Mouse (Mus musculus): ENCODE results near the gene 4921517D22Rik. TPM values are rescaled to one million over a fixed set of nuclear protein-coding genes. Genes with fewer than 3 reads are reported as not detected.

4921517D22Rik gene
- polyA plus RNA-seq, 1 experiment from 2014 or later = not detected

DNA sequence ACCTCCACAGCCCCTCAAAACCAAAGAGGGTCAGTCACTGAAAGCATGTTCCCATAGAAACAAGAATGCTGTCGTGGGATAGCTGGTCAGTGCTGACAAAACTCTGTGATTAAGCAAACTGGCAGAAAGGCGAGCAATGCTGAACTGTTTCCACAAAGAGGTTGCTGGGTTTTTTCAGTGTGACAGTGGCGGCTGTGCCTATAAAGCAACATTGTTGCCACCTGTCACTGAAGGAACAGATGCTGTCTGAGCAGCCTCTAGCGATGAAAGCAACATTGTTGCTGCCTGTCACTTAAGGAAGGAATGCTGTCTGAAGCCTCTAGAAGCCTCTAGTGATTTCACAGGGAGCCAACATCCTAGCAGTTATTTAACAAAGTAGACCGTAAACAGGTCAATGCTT, 41.3 kb downstream of the 4921517D22Rik start:
- H3K4me1 ChIP-seq (ENCODE audit: control insufficient read depth, insufficient read depth, low read length) = peaks cover 28% of the 10 kb centered on the region
- H3K27me3 ChIP-seq (ENCODE audit: control insufficient read depth, insufficient read depth, low read length) = no peaks in the 10 kb centered on the region
- no peak overlapping the region; the same call in 1 of the 2 replicates for H3K27ac ChIP-seq (ENCODE audit: low read depth, low read length)
- H3K9me3 ChIP-seq (replicated peaks; ENCODE audit: control insufficient read depth, low read length) = no peaks in the 10 kb centered on the region
- no peak overlapping the region for H3K4me3 ChIP-seq (ENCODE audit: low read depth, low read length)
- peaks cover 4% of the 10 kb centered on the region; the same call in 1 of the 2 replicates for H3K36me3 ChIP-seq (ENCODE audit: control insufficient read depth, insufficient read depth, low read length)
- no peak overlapping the region for H3K4me2 ChIP-seq
- H3K9ac ChIP-seq (ENCODE audit: low read depth, low read length) = no peak overlapping the region
- 45% methylated on average over 5 of the region's 5 CpGs for WGBS (ENCODE audit: insufficient replicate concordance)
- no peak for ATAC-seq (replicated peaks; ENCODE audit: insufficient number of reproducible peaks, low FRiP score, low TSS enrichment)

DNA sequence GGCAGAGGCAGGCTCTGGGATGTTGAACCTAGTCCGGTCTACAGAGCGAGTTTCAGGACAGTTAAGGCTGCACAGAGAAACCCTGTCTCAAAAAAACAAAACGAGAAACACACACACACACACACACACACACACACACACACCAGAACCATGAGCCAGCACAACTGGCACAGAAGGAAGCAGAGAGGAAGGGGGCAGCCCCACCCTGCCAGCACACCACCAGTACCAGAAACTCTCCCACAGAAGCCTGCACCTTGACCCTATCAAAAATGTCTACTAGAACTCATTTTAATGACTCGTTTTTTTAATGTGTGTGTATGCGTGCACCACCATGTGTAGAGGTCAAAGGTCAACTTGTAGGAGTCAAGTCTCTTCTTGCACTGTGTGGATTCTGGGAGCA, 44.1 kb downstream of the 4921517D22Rik start:
- H3K9me3 ChIP-seq (replicated peaks; ENCODE audit: control insufficient read depth, low read length) = no peaks in the 10 kb centered on the region
- peaks cover 48% of the 10 kb centered on the region for H3K4me1 ChIP-seq (ENCODE audit: control insufficient read depth, insufficient read depth, low read length)
- H3K4me3 ChIP-seq (ENCODE audit: low read depth, low read length) = no peak overlapping the region
- H3K9ac ChIP-seq (ENCODE audit: low read depth, low read length) = no peak overlapping the region
- no peaks in the 10 kb centered on the region for H3K27me3 ChIP-seq (ENCODE audit: control insufficient read depth, insufficient read depth, low read length)
- H3K27ac ChIP-seq (ENCODE audit: low read depth, low read length) = no peak overlapping the region
- WGBS (ENCODE audit: insufficient replicate concordance) = 80% methylated on average over 5 of the region's 5 CpGs
- H3K4me2 ChIP-seq = no peak overlapping the region
- ATAC-seq (replicated peaks; ENCODE audit: insufficient number of reproducible peaks, low FRiP score, low TSS enrichment) = no peak
- H3K36me3 ChIP-seq (ENCODE audit: control insufficient read depth, insufficient read depth, low read length) = peaks cover 4% of the 10 kb centered on the region; the same call in 1 of the 2 replicates

- no peak for ATAC-seq (replicated peaks; ENCODE audit: insufficient number of reproducible peaks, low FRiP score, low TSS enrichment)
- H3K4me2 ChIP-seq = no peak overlapping the region
- 81% methylated on average over 6 of the region's 6 CpGs for WGBS (ENCODE audit: insufficient replicate concordance)
- no peaks in the 10 kb centered on the region for H3K27me3 ChIP-seq (ENCODE audit: control insufficient read depth, insufficient read depth, low read length)
- no peaks in the 10 kb centered on the region for H3K9me3 ChIP-seq (replicated peaks; ENCODE audit: control insufficient read depth, low read length)
- peaks cover 44% of the 10 kb centered on the region for H3K4me1 ChIP-seq (ENCODE audit: control insufficient read depth, insufficient read depth, low read length)
- H3K4me3 ChIP-seq (ENCODE audit: low read depth, low read length) = no peak overlapping the region
- H3K27ac ChIP-seq (ENCODE audit: low read depth, low read length) = no peak overlapping the region
- H3K36me3 ChIP-seq (ENCODE audit: control insufficient read depth, insufficient read depth, low read length) = peaks cover 4% of the 10 kb centered on the region; the same call in 1 of the 2 replicates
- H3K9ac ChIP-seq (ENCODE audit: low read depth, low read length) = no peak overlapping the region
Observed at GRCm38 (mm10) chr13:59648598-59648997, 45.3 kb downstream of the 4921517D22Rik start.

GRCm38 (mm10) chr13:59647484-59647883, 46.4 kb downstream of the 4921517D22Rik start:
- Histone ChIP-seq H3K9ac (ENCODE audit: low read depth, low read length) (no peak overlapping the region), H3K36me3 (ENCODE audit: control insufficient read depth, insufficient read depth, low read length) (peaks cover 4% of the 10 kb centered on the region; the same call in 1 of the 2 replicates), H3K27ac (ENCODE audit: low read depth, low read length) (0 out of 2 replicates have a peak overlapping the region, but pooled peaks have one; percentile 35), H3K4me2 (no peak overlapping the region), H3K27me3 (ENCODE audit: control insufficient read depth, insufficient read depth, low read length) (no peaks in the 10 kb centered on the region), H3K4me1 (ENCODE audit: control insufficient read depth, insufficient read depth, low read length) (peaks cover 34% of the 10 kb centered on the region), H3K9me3 (replicated peaks; ENCODE audit: control insufficient read depth, low read length) (no peaks in the 10 kb centered on the region), H3K4me3 (ENCODE audit: low read depth, low read length) (no peak overlapping the region)
- no peak for ATAC-seq (replicated peaks; ENCODE audit: insufficient number of reproducible peaks, low FRiP score, low TSS enrichment)
- 78% methylated on average over 6 of the region's 6 CpGs for WGBS (ENCODE audit: insufficient replicate concordance)

DNA sequence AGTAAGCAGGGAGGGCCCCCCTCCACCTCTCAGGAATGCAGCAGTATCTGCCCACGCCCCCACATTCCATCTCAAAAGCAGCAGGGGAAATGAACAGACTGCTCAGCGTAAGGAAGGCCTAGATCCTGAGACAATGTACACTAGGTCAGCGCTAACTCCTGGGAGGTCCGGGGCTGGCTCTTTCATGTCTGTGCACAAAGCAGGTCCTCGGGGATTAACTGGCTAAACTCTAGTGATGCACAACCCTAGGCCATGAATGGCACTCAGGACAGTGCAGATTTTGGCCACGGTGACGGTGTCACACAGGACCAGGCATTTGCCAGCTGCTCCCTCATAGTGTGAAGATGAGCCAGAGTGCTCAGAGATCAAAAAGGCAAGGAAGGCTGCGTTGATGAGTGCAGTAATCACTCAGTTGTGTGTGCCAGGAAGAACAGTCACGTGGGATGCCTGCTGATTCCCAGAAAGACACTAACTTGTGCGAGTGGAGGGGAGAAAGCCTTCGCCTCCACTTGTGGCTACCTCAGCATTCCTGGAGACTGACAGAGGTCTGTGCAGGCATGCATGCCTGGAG, 47.1 kb downstream of the 4921517D22Rik start:
- ATAC-seq (replicated peaks; ENCODE audit: insufficient number of reproducible peaks, low FRiP score, low TSS enrichment) = no peak
- Histone ChIP-seq H3K4me1 (ENCODE audit: control insufficient read depth, insufficient read depth, low read length) (peaks cover 29% of the 10 kb centered on the region), H3K4me2 (no peak overlapping the region), H3K4me3 (ENCODE audit: low read depth, low read length) (no peak overlapping the region), H3K27ac (ENCODE audit: low read depth, low read length) (peak overlapping the region; percentile 35; the same call in 1 of the 2 replicates), H3K36me3 (ENCODE audit: control insufficient read depth, insufficient read depth, low read length) (peaks cover 4% of the 10 kb centered on the region; the same call in 1 of the 2 replicates), H3K9me3 (replicated peaks; ENCODE audit: control insufficient read depth, low read length) (no peaks in the 10 kb centered on the region), H3K27me3 (ENCODE audit: control insufficient read depth, insufficient read depth, low read length) (no peaks in the 10 kb centered on the region), H3K9ac (ENCODE audit: low read depth, low read length) (0 out of 2 replicates have a peak overlapping the region, but pooled peaks have one; percentile 28)
- 56% methylated on average over 11 of the region's 11 CpGs for WGBS (ENCODE audit: insufficient replicate concordance)

GRCm38 (mm10) chr13:59645491-59645890, 48.4 kb downstream of the 4921517D22Rik start:
- H3K9ac ChIP-seq (ENCODE audit: low read depth, low read length) = no peak overlapping the region
- no peak overlapping the region for H3K27ac ChIP-seq (ENCODE audit: low read depth, low read length)
- no peak overlapping the region for H3K4me2 ChIP-seq
- no peaks in the 10 kb centered on the region for H3K27me3 ChIP-seq (ENCODE audit: control insufficient read depth, insufficient read depth, low read length)
- WGBS (ENCODE audit: insufficient replicate concordance) = 73% methylated on average over 3 of the region's 3 CpGs
- peaks cover 38% of the 10 kb centered on the region for H3K4me1 ChIP-seq (ENCODE audit: control insufficient read depth, insufficient read depth, low read length)
- no peaks in the 10 kb centered on the region for H3K9me3 ChIP-seq (replicated peaks; ENCODE audit: control insufficient read depth, low read length)
- ATAC-seq (replicated peaks; ENCODE audit: insufficient number of reproducible peaks, low FRiP score, low TSS enrichment) = no peak
- H3K4me3 ChIP-seq (ENCODE audit: low read depth, low read length) = no peak overlapping the region
- H3K36me3 ChIP-seq (ENCODE audit: control insufficient read depth, insufficient read depth, low read length) = peaks cover 4% of the 10 kb centered on the region; the same call in 1 of the 2 replicates

- Histone ChIP-seq H3K27ac (ENCODE audit: low read depth, low read length) (peak overlapping the region; percentile 47; the same call in 1 of the 2 replicates), H3K9ac (ENCODE audit: low read depth, low read length) (no peak overlapping the region), H3K4me2 (no peak overlapping the region), H3K27me3 (ENCODE audit: control insufficient read depth, insufficient read depth, low read length) (no peaks in the 10 kb centered on the region), H3K36me3 (ENCODE audit: control insufficient read depth, insufficient read depth, low read length) (0 out of 2 replicates have a peak, but pooled peaks cover 3% of the 10 kb centered on the region), H3K4me1 (ENCODE audit: control insufficient read depth, insufficient read depth, low read length) (peaks cover 48% of the 10 kb centered on the region), H3K9me3 (replicated peaks; ENCODE audit: control insufficient read depth, low read length) (no peaks in the 10 kb centered on the region), H3K4me3 (ENCODE audit: low read depth, low read length) (no peak overlapping the region)
- 40% methylated on average over 2 of the region's 2 CpGs for WGBS (ENCODE audit: insufficient replicate concordance)
- ATAC-seq (replicated peaks; ENCODE audit: insufficient number of reproducible peaks, low FRiP score, low TSS enrichment) = peak; percentile 59; the same call in 1 of the 2 replicates
Observed at GRCm38 (mm10) chr13:59642818-59643217, 51.1 kb downstream of the 4921517D22Rik start.

DNA sequence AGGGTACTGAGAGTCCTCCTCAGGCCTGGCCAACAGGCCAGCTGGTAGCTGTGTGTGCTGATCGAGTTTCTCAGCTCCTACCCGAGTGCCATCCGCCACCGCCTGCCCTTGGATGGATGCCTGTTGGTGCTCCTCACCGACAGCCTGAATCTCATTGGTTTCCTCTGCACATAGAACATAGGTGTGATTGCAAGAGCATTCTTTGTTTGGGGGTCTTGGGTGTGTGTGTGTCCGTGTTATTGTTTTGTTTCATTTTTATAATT, 53.8 kb downstream of the 4921517D22Rik start:
- WGBS (ENCODE audit: insufficient replicate concordance) = 80% methylated on average over 6 of the region's 6 CpGs
- H3K36me3 ChIP-seq (ENCODE audit: control insufficient read depth, insufficient read depth, low read length) = peaks cover 11% of the 10 kb centered on the region; the same call in 1 of the 2 replicates

More for the DNA sequence above, 53.8 kb downstream of the 4921517D22Rik start:
- no peak overlapping the region for H3K27ac ChIP-seq (ENCODE audit: low read depth, low read length)
- no peaks in the 10 kb centered on the region for H3K27me3 ChIP-seq (ENCODE audit: control insufficient read depth, insufficient read depth, low read length)
- peaks cover 22% of the 10 kb centered on the region for H3K4me1 ChIP-seq (ENCODE audit: control insufficient read depth, insufficient read depth, low read length)
- no peak overlapping the region for H3K4me2 ChIP-seq
- no peak for ATAC-seq (replicated peaks; ENCODE audit: insufficient number of reproducible peaks, low FRiP score, low TSS enrichment)
- H3K4me3 ChIP-seq (ENCODE audit: low read depth, low read length) = no peak overlapping the region
- H3K9me3 ChIP-seq (replicated peaks; ENCODE audit: control insufficient read depth, low read length) = no peaks in the 10 kb centered on the region
- H3K9ac ChIP-seq (ENCODE audit: low read depth, low read length) = no peak overlapping the region
